Mouse (Mus musculus): ENCODE measurements around the gene Cnr2. TPM values are rescaled to one million over a fixed set of nuclear protein-coding genes. Genes with fewer than 3 reads are reported as not detected.

The Cnr2 gene
- polyA plus RNA-seq (2012; rRNA removed) (0.70 TPM in 2 replicates), polyA plus RNA-seq (2014; fragmentation: Nextera tagmentation; extraction: Ambion mirVana) (0.57 and 0.94 TPM in 2 replicates)

GRCm38 (mm10) chr4:135895071-135895571 is at the start of gene Cnr2:
TSS of gene Cnr2 (plus strand) at chr4:135895394.
- TF ChIP-seq POLR2A (IDR thresholded peaks at IDR 0.05; ENCODE audit: borderline replicate concordance, extremely low read depth, insufficient read depth, insufficient read length), result no peak
- DNase-seq (ENCODE audit: low spot score) (no peak), ATAC-seq (ENCODE audit: low FRiP score, low read depth) (no peak)
- no peak within 1 kb of the TSS for H3K4me2 ChIP-seq (replicated peaks; ENCODE audit: low read depth, low read length, severe bottlenecking)
- 53% methylated on average over 8 of the region's 8 CpGs for WGBS
- H3K4me1 ChIP-seq (ENCODE audit: control insufficient read depth, insufficient read depth, low read length), result no peaks in the 10 kb centered on the region
- H3K27me3 ChIP-seq (ENCODE audit: control insufficient read depth, insufficient read depth, low read length), result no peaks in the 10 kb centered on the region
- H3K36me3 ChIP-seq (ENCODE audit: control insufficient read depth, insufficient read depth, low read length), result no peaks in the 10 kb centered on the region
- no peak within 1 kb of the TSS for H3K9ac ChIP-seq (ENCODE audit: low read depth, low read length, severe bottlenecking)
- no peak within 1 kb of the TSS for H3K4me3 ChIP-seq (replicated peaks; ENCODE audit: low read length)
- no peaks in the 10 kb centered on the region for H3K9me3 ChIP-seq (ENCODE audit: control insufficient read depth, low read length)
- H3K27ac ChIP-seq (replicated peaks; ENCODE audit: low read depth, low read length), result no peak within 1 kb of the TSS

GRCm38 (mm10) chr4:135847581-135847980 is 47.6 kb upstream of the Cnr2 start:
- no peak overlapping the region for H3K4me3 ChIP-seq (replicated peaks; ENCODE audit: low read length)

DNA sequence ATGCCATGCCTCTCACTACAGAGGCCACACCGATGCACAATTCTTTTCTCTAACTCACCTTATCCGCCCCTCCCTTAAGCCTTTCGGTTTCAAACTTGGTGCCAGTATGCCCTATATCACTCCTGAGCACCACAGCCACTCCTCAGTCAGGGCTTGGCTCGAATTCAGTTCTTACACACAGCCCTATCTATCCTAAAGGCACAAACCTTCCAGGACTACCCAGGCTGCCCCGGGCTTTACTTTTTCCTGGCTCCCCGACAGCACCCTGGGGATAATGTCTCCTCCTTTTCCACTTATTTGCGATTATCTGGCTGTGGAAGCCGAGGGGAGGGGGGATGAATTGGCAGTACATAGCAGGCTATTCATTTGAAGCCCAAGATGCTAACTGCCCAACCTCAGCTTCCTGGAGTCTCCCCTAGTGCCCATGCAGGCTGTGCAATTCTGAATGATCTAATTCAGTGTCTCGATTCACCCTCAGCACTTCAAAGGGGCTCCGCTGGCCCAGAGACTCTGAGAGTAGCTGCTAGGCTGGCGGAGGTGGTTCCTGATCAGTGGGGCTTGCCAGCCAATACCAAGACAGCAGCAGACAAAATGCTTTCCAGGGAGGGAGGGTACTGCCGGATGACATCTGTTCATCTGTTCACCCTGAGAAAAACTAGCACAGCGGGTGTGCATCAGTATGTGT is 44.6 kb upstream of the Cnr2 start:
- no peak for TF ChIP-seq POLR2A (IDR thresholded peaks at IDR 0.05; ENCODE audit: borderline replicate concordance, extremely low read depth, insufficient read depth, insufficient read length)
- no peaks in the 10 kb centered on the region for H3K27me3 ChIP-seq (ENCODE audit: control insufficient read depth, insufficient read depth, low read length)
- no peak for ATAC-seq (ENCODE audit: low FRiP score, low read depth)
- peak; percentile 41 for DNase-seq (ENCODE audit: low spot score)
- 34% methylated on average over 13 of the region's 13 CpGs for WGBS
- H3K36me3 ChIP-seq (ENCODE audit: control insufficient read depth, insufficient read depth, low read length), result no peaks in the 10 kb centered on the region
- peak overlapping the region; percentile 5; the same call in 1 of the 2 replicates for H3K4me2 ChIP-seq (replicated peaks; ENCODE audit: low read depth, low read length, severe bottlenecking)
- H3K4me1 ChIP-seq (ENCODE audit: control insufficient read depth, insufficient read depth, low read length), result peaks cover 12% of the 10 kb centered on the region
- no peak overlapping the region for H3K9ac ChIP-seq (ENCODE audit: low read depth, low read length, severe bottlenecking)
- 0 out of 2 replicates have a peak overlapping the region, but pooled peaks have one; percentile 28 for H3K27ac ChIP-seq (replicated peaks; ENCODE audit: low read depth, low read length)
- no peak overlapping the region for H3K4me3 ChIP-seq (replicated peaks; ENCODE audit: low read length)
- H3K9me3 ChIP-seq (ENCODE audit: control insufficient read depth, low read length), result no peaks in the 10 kb centered on the region

More at GRCm38 (mm10) chr4:135847581-135847980, 47.6 kb upstream of the Cnr2 start:
- Histone ChIP-seq H3K9me3 (ENCODE audit: control insufficient read depth, low read length) (no peaks in the 10 kb centered on the region), H3K9ac (ENCODE audit: low read depth, low read length, severe bottlenecking) (no peak overlapping the region), H3K4me2 (replicated peaks; ENCODE audit: low read depth, low read length, severe bottlenecking) (no peak overlapping the region), H3K27ac (replicated peaks; ENCODE audit: low read depth, low read length) (no peak overlapping the region), H3K36me3 (ENCODE audit: control insufficient read depth, insufficient read depth, low read length) (no peaks in the 10 kb centered on the region), H3K27me3 (ENCODE audit: control insufficient read depth, insufficient read depth, low read length) (no peaks in the 10 kb centered on the region), H3K4me1 (ENCODE audit: control insufficient read depth, insufficient read depth, low read length) (peaks cover 12% of the 10 kb centered on the region)
- TF ChIP-seq POLR2A (IDR thresholded peaks at IDR 0.05; ENCODE audit: borderline replicate concordance, extremely low read depth, insufficient read depth, insufficient read length), result no peak
- 59% methylated on average over 5 of the region's 5 CpGs for WGBS
- ATAC-seq (ENCODE audit: low FRiP score, low read depth) (no peak), DNase-seq (ENCODE audit: low spot score) (no peak)

DNA sequence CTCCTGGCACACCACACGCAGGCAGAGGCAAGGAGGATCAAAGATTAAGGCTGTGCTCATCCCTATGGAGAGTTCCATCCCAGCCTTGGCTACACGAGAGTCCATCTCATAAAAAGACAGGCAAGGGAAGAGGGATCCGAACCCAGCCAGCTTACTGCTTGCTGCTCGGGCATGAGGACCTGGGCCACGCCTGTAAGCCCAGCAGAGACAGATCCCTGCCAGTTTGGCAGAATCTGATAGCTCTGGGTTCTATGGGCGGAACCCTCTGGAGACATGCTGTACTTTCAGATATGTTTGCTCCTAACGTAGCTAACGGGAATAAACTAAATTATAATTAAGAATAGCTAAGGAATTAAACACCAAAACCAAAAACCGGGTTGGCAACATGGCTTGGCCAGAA is 43.3 kb upstream of the Cnr2 start:
- H3K36me3 ChIP-seq (ENCODE audit: control insufficient read depth, insufficient read depth, low read length), result no peaks in the 10 kb centered on the region
- WGBS, result 83% methylated on average over 9 of the region's 9 CpGs
- DNase-seq (ENCODE audit: low spot score) (no peak), ATAC-seq (ENCODE audit: low FRiP score, low read depth) (no peak)
- no peak overlapping the region for H3K4me3 ChIP-seq (replicated peaks; ENCODE audit: low read length)
- no peak overlapping the region for H3K4me2 ChIP-seq (replicated peaks; ENCODE audit: low read depth, low read length, severe bottlenecking)
- no peak overlapping the region for H3K9ac ChIP-seq (ENCODE audit: low read depth, low read length, severe bottlenecking)
- H3K9me3 ChIP-seq (ENCODE audit: control insufficient read depth, low read length), result no peaks in the 10 kb centered on the region
- TF ChIP-seq POLR2A (IDR thresholded peaks at IDR 0.05; ENCODE audit: borderline replicate concordance, extremely low read depth, insufficient read depth, insufficient read length), result no peak
- H3K4me1 ChIP-seq (ENCODE audit: control insufficient read depth, insufficient read depth, low read length), result peaks cover 12% of the 10 kb centered on the region
- H3K27ac ChIP-seq (replicated peaks; ENCODE audit: low read depth, low read length), result no peak overlapping the region
- no peaks in the 10 kb centered on the region for H3K27me3 ChIP-seq (ENCODE audit: control insufficient read depth, insufficient read depth, low read length)

DNA sequence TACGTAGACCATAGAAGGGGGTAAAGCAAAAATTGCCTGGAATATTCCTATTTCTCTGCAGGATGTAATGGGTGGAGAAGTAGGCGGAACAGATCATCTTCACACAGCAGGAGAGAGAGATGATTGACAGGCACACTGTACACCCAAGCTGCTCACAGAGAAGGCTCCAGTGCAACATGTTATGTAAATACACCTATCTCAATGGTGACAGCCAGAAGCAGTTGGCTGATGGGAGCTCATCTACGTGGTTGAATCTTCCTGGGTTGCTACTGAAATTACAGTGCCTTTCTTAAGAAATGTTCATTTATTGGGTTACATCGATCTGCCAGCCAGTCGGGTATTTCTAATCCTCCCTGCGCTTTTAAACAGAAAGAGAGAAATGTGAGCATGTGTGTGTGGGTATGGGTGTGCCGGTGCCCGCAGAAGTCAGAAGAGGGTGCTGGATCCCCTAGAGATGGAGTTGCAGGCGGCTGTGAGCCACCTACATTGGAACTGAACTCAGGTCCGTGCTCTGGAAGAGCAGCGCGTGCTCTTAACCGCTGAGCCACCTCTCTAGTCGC is 41.1 kb upstream of the Cnr2 start:
- DNase-seq (ENCODE audit: low spot score), result no peak
- H3K27me3 ChIP-seq (ENCODE audit: control insufficient read depth, insufficient read depth, low read length), result no peaks in the 10 kb centered on the region
- H3K36me3 ChIP-seq (ENCODE audit: control insufficient read depth, insufficient read depth, low read length), result no peaks in the 10 kb centered on the region
- H3K4me1 ChIP-seq (ENCODE audit: control insufficient read depth, insufficient read depth, low read length), result peaks cover 21% of the 10 kb centered on the region
- H3K27ac ChIP-seq (replicated peaks; ENCODE audit: low read depth, low read length), result no peak overlapping the region
- 90% methylated on average over 14 of the region's 14 CpGs for whole genome bisulfite sequencing
- H3K9ac ChIP-seq (ENCODE audit: low read depth, low read length, severe bottlenecking), result no peak overlapping the region
- H3K9me3 ChIP-seq (ENCODE audit: control insufficient read depth, low read length), result no peaks in the 10 kb centered on the region
- no peak for ATAC-seq (ENCODE audit: low FRiP score, low read depth)
- H3K4me2 ChIP-seq (replicated peaks; ENCODE audit: low read depth, low read length, severe bottlenecking), result no peak overlapping the region
- no peak overlapping the region for H3K4me3 ChIP-seq (replicated peaks; ENCODE audit: low read length)
- no peak for TF ChIP-seq POLR2A (IDR thresholded peaks at IDR 0.05; ENCODE audit: borderline replicate concordance, extremely low read depth, insufficient read depth, insufficient read length)
